Mouse (Mus musculus) cerebellum, adult 8-10 months (tissue): Measurements from ENCODE around the gene Defb47.

ENCODE experiments used
- DNase-seq: peaks from one replicate; pipeline ENCODE4 v3.0.0; 2022

Defb47 gene

GRCm38 (mm10) chr14:62997777-62998176 is at the start of gene Defb47:
Gene Defb47, plus strand, starts transcription at chr14:62998077.
- no peak for DNase-seq

DNA sequence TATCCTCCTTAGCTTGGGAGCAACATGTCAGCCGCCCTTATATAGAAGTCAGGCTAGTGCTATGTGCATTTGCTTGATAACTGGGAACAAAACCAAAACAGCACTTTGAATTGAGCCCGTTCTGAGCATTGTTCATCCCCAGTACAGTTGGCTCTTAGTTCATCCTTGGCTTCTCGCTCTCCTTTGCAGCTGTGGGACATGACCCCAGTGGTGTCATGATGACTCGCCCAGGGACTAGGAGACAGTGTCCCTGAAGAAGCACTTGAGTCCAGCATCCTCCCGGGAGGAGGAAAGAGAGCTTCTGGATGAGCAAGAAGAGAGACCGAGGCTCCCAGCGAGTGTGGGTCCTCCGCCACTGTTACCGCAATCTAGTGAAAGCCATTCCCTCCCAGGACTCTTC is 41.8 kb upstream of the Defb47 start:
- no peak for DNase-seq

DNA sequence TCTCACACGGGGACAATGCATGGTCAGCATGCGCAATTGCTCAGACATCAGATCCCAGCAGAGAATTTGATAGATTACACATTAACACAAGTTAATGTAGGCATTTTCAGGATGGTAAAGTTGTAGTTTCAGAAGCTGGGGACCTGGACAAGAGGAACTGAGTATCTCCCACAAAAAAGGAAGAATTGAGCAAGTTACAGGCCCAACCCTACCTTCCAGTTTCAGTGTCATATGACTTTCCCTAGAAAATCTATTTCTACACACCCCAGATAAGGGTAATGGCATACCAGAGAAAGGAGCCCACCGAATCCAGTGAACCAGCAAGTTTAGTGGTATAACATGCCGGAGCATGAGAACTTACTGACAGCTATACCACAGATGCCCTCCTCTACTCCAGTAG is 34.2 kb upstream of the Defb47 start:
- no peak for DNase-seq

DNA sequence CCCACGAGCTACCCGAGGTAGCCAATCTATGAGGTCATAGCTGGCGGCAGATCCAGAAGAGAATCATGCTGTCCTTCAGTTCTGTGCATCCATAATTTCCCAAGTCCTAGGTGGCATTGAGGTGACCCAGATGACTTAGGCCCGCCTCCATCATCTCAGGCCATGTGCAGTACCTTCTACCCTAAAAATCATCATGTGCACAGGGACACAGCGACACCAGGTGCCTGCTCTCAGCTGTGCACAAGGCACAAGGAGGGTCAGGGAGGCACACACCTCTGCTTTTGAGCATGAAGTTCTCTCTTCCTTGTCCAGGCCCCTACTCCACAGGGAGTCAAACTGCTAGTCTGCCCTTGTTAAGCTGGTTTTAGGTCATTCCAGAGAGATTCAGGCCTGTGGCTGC is 32.5 kb upstream of the Defb47 start:
- DNase-seq = no peak

GRCm38 (mm10) chr14:62965811-62966520 is 31.9 kb upstream of the Defb47 start:
- no peak for DNase-seq

GRCm38 (mm10) chr14:62975046-62975445 is 22.8 kb upstream of the Defb47 start:
- DNase-seq = peak; percentile 55

- no peak for DNase-seq
Observed at GRCm38 (mm10) chr14:62979815-62980214, 18.1 kb upstream of the Defb47 start.

DNA sequence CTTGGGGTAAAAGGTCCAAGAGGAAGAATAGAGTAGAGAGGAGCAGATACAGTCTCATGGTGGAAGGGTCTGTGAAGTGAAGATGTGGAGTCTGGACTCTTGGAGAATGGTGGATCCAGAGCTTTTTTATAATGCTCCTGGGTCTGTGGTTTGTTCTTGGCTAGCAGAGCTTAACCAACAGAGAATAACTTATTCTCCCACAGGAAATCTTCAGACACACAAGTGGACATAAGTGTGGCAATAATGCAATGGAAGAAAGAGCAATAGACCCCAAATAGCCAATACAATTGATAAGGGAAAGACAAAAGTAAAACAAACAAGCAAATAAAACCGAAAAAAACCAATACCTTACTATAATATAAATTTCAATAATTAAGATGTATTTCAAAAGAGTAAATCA is 13.5 kb upstream of the Defb47 start, which contains the start of gene Defb48:
Defb48 (minus strand) TSS at position 101 of the 400 bp plus-strand sequence.
- DNase-seq = no peak

GRCm38 (mm10) chr14:62991271-62991670 is 6.6 kb upstream of the Defb47 start:
- no peak for DNase-seq

GRCm38 (mm10) chr14:62991849-62992510 is 5.9 kb upstream of the Defb47 start:
- DNase-seq = no peak

GRCm38 (mm10) chr14:62998977-62999376 is 1.1 kb downstream of the Defb47 start:
- DNase-seq = no peak

- DNase-seq = no peak
Observed at GRCm38 (mm10) chr14:63002588-63002987, 4.7 kb downstream of the Defb47 start.

DNA sequence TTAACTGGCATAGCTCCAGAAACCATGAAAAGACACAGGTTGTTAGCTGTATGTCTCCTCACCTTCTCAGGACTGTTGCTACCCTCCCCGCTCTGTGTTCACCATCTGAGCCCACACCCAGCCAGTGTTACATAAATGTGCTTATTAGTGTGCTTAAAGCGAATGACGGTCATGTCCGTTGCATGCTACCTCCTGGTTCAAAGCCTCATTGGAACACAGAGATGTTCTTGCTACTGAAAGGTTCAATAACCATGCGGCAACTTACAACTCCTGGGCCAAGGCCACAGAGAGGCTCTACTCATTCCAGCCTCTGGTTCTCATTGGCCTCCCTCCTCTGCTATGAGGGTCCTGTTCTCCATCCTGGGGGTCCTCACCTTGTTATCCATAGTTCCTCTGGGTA is 13.6 kb downstream of the Defb47 start, which contains the start of gene Defb43:
Defb43 (plus strand) TSS at position 301 of the 400 bp plus-strand sequence.
- no peak for DNase-seq

GRCm38 (mm10) chr14:63013082-63013481 is 15.2 kb downstream of the Defb47 start:
- DNase-seq = no peak

GRCm38 (mm10) chr14:63014667-63015066 is 16.8 kb downstream of the Defb47 start:
- DNase-seq = no peak

GRCm38 (mm10) chr14:63020524-63021156 is 22.8 kb downstream of the Defb47 start:
- no peak for DNase-seq

DNA sequence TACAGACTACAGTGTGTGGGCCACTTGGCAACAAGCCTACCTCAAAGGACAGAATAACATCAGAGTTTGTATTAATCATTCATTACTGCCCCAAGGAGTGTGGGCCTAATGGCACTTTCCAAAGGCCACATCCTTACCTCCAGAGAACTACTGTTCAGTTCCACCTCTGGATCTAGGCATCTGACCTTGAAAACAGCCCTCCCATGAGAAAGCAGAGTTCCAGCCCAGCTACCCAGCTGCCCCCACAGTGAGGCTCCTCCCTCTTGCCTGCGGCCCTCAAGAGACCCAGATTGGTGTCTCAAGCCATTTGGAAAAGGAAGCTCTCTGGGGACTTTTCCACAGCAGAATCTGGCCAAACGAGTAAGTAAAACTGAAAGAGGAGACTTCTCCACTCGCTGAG is 48.8 kb downstream of the Defb47 start, which contains the start of gene Defb42:
Defb42 (plus strand) TSS at position 301 of the 400 bp plus-strand sequence.
- DNase-seq = no peak

DNA sequence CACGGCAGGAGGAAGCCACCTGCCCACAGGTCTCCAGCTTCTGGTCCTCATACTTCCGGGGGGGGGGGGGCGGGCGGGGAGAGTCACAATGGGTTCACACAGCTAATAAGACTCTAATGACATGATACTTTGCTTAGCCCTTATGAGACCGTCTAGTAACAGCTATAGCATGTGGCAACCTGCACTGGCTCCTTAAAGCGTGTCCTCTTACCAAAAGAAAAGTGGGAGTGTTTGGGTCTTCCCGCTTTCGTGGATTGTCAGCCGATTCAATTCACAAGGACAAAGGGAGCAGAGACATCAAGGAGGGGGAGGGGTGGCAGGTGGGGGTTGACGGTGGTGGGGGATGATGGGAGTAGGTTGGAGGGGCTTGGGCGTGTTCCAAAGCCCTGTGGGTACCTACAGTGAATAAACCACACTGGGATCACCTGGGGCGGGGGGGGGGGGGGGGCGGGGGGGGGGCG is 52.1 kb downstream of the Defb47 start, which contains the start of gene Defb30:
Defb30 (minus strand) TSS at position 51 of the 461 bp plus-strand sequence.
- no peak for DNase-seq
